Mouse (Mus musculus): Measurements from ENCODE around the gene Ccdc124.

DNA sequence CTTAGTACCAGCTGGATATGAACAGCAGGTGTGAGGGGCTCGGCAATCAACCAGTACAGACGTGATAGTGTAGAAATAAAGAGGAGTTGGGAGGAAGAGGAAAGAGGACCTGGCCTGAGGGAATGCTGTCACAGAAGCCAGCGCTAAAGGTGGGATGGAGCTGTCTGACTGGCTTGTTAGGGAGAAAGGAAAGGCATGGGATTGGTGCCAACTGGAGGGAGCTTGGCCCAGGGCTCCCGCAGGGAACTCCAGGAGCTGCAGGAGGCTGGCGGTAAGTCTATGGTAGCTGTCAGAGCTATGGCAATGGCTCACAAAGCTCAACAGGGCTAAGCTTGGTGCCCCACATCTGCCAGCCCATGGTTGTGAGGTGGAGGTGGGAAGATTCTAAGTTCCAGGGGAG is 28.5 kb upstream of the Ccdc124 start:
- no peak for TF ChIP-seq CTCF (IDR thresholded peaks at IDR 0.05; ENCODE audit: low read depth, low read length)
- no peak for TF ChIP-seq EP300 (IDR thresholded peaks at IDR 0.05; ENCODE audit: insufficient read depth, low read depth, low read length)
- no peak for TF ChIP-seq POLR2A (IDR thresholded peaks at IDR 0.05; ENCODE audit: insufficient read depth, low read length)
